Mouse (Mus musculus) left cerebral cortex, adult 8-10 months (tissue): ENCODE measurements around the gene Kpna3. TPM values are rescaled to one million over a fixed set of nuclear protein-coding genes. Genes with fewer than 3 reads are reported as not detected.

Experiments used
- DNase-seq, 2 experiments: peaks; one replicate each; pipeline ENCODE4 v3.0.0; 2022; ENCODE audit warnings: low spot score in 2 of 2
- total RNA-seq, 4 experiments: library from RNA; stranded (reverse); gene quantifications; 2 replicates each; pipeline ENCODE4 v1.2.4; 2022

Gene Kpna3
- total RNA-seq, 4 experiments from 2014 or later: 68.2 to 76.2 (median 72.4) TPM

- no peak for DNase-seq
Observed at GRCm38 (mm10) chr14:61320765-61321164, 118.9 kb downstream of the Kpna3 start.

DNA sequence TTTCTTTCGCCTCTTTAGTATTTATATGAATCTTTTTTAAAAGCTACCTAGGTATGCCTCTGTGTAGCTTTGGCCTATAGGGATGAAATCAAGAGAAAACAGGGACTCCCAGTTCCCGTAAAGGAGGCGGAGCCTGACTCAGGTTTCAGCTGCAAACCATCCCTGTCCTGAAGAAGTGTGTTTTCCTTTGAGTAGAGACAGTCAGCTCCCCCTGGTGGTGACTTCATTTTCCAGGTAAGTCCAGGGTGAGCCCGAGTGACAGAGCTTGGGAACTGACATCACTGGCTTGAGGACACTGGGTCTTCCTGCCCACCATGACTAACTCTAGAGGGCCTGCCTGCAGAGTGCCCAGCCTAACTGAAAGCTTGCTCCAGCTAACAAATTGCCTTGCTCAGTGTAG lies 122.8 kb downstream of the Kpna3 start:
- peak; percentile 10 to 35 for DNase-seq

Other genes with a start within 250 kb of the Kpna3 start
- under 1 TPM in 3 of 4 experiments, not detected in 1; 0.11 to 0.33 (median 0.21) TPM for gene Sgcg, start 181.4 kb downstream of the Kpna3 start, total RNA-seq
- 1 to 10 TPM in 3 of 4 experiments, under 1 TPM in 1; 0.32 to 3.3 (median 1.7) TPM for gene Arl11, start 130.1 kb downstream of the Kpna3 start, total RNA-seq
- gene Ebpl, start 79.4 kb downstream of the Kpna3 start, total RNA-seq: 1 to 10 TPM; 3.4 to 5.1 (median 4.3) TPM
- gene Spryd7, start 117.0 kb upstream of the Kpna3 start, total RNA-seq: 10 to 100 TPM; 45.0 to 56.5 (median 50.8) TPM
- 10 to 100 TPM; 13.6 to 15.4 (median 14.6) TPM for gene Trim13, start 158.4 kb upstream of the Kpna3 start, total RNA-seq
- 1 to 10 TPM in 1 of 4 experiments, under 1 TPM in 3; 0.42 to 1.2 (median 0.72) TPM for gene Kcnrg, start 167.6 kb upstream of the Kpna3 start, total RNA-seq